Mouse (Mus musculus): ENCODE measurements around the gene Olfr1318. TPM values are rescaled to one million over a fixed set of nuclear protein-coding genes. Genes with fewer than 3 reads are reported as not detected.

Olfr1318 gene
- polyA plus RNA-seq (2014; fragmentation: Nextera tagmentation; extraction: Ambion mirVana): 0.12 and 0.23 TPM in 2 replicates

GRCm38 (mm10) chr2:112153898-112154297, at the start of gene Olfr1318:
Gene Olfr1318 (plus strand): TSS chr2:112154198.
- no peak for DNase-seq (ENCODE audit: low spot score)
- Histone ChIP-seq H3K36me3 (replicated peaks; ENCODE audit: control insufficient read depth, insufficient read depth) (no peaks in the 10 kb centered on the region), H3K4me2 (replicated peaks) (no peak within 1 kb of the TSS), H3K27ac (no peak within 1 kb of the TSS), H3K27me3 (ENCODE audit: control insufficient read depth, insufficient read depth, low read length) (no peaks in the 10 kb centered on the region), H3K4me1 (replicated peaks; ENCODE audit: control insufficient read depth, insufficient read depth, low read length) (no peaks in the 10 kb centered on the region), H3K9ac (no peak within 1 kb of the TSS), H3K4me3 (replicated peaks; ENCODE audit: low read length) (no peak within 1 kb of the TSS), H3K9me3 (ENCODE audit: control insufficient read depth, low read length) (no peaks in the 10 kb centered on the region)
- no peak for ATAC-seq (ENCODE audit: low FRiP score)

GRCm38 (mm10) chr2:112115340-112115739, 38.7 kb upstream of the Olfr1318 start, which contains the start of gene Olfr1315-ps1:
Gene Olfr1315-ps1 (minus strand): TSS chr2:112115440.
- Histone ChIP-seq H3K4me3 (replicated peaks; ENCODE audit: low read length) (no peak within 1 kb of the TSS), H3K36me3 (replicated peaks; ENCODE audit: control insufficient read depth, insufficient read depth) (no peaks in the 10 kb centered on the region), H3K27me3 (ENCODE audit: control insufficient read depth, insufficient read depth, low read length) (no peaks in the 10 kb centered on the region), H3K27ac (no peak within 1 kb of the TSS), H3K9ac (no peak within 1 kb of the TSS), H3K9me3 (ENCODE audit: control insufficient read depth, low read length) (no peaks in the 10 kb centered on the region), H3K4me2 (replicated peaks) (no peak within 1 kb of the TSS), H3K4me1 (replicated peaks; ENCODE audit: control insufficient read depth, insufficient read depth, low read length) (no peaks in the 10 kb centered on the region)
- ATAC-seq (ENCODE audit: low FRiP score): no peak
- WGBS: 86% methylated on average over 1 of the region's 1 CpGs
- DNase-seq (ENCODE audit: low spot score): no peak

- H3K9me3 ChIP-seq (ENCODE audit: control insufficient read depth, low read length): no peaks in the 10 kb centered on the region
- DNase-seq (ENCODE audit: low spot score) (no peak), ATAC-seq (ENCODE audit: low FRiP score) (no peak)
- H3K36me3 ChIP-seq (replicated peaks; ENCODE audit: control insufficient read depth, insufficient read depth): no peaks in the 10 kb centered on the region
- no peak within 1 kb of the TSS for H3K9ac ChIP-seq
- H3K27me3 ChIP-seq (ENCODE audit: control insufficient read depth, insufficient read depth, low read length): no peaks in the 10 kb centered on the region
- H3K4me2 ChIP-seq (replicated peaks): no peak within 1 kb of the TSS
- H3K4me1 ChIP-seq (replicated peaks; ENCODE audit: control insufficient read depth, insufficient read depth, low read length): no peaks in the 10 kb centered on the region
- H3K4me3 ChIP-seq (replicated peaks; ENCODE audit: low read length): no peak within 1 kb of the TSS
- no peak within 1 kb of the TSS for H3K27ac ChIP-seq
- WGBS: 92% methylated on average over 2 of the region's 2 CpGs
These were observed 19.1 kb upstream of the Olfr1318 start, which contains the start of gene Olfr1316 for GRCm38 (mm10) chr2:112134877-112135276. Gene Olfr1316 (minus strand): TSS chr2:112134977.

- Histone ChIP-seq H3K9ac (no peak within 1 kb of the TSS), H3K4me1 (replicated peaks; ENCODE audit: control insufficient read depth, insufficient read depth, low read length) (no peaks in the 10 kb centered on the region), H3K36me3 (replicated peaks; ENCODE audit: control insufficient read depth, insufficient read depth) (no peaks in the 10 kb centered on the region), H3K27ac (no peak within 1 kb of the TSS), H3K9me3 (ENCODE audit: control insufficient read depth, low read length) (no peaks in the 10 kb centered on the region), H3K27me3 (ENCODE audit: control insufficient read depth, insufficient read depth, low read length) (no peaks in the 10 kb centered on the region), H3K4me3 (replicated peaks; ENCODE audit: low read length) (no peak within 1 kb of the TSS), H3K4me2 (replicated peaks) (no peak within 1 kb of the TSS)
- DNase-seq (ENCODE audit: low spot score) (no peak), ATAC-seq (ENCODE audit: low FRiP score) (no peak)
- WGBS: 79% methylated on average over 2 of the region's 2 CpGs
These were observed 14.0 kb upstream of the Olfr1318 start, which contains the start of gene Olfr1317 for GRCm38 (mm10) chr2:112140029-112140428. Gene Olfr1317 (plus strand): TSS chr2:112140329.

- Histone ChIP-seq H3K4me1 (replicated peaks; ENCODE audit: control insufficient read depth, insufficient read depth, low read length) (no peaks in the 10 kb centered on the region), H3K4me2 (replicated peaks) (no peak overlapping the region), H3K4me3 (replicated peaks; ENCODE audit: low read length) (no peak overlapping the region), H3K9ac (no peak overlapping the region), H3K36me3 (replicated peaks; ENCODE audit: control insufficient read depth, insufficient read depth) (no peaks in the 10 kb centered on the region), H3K27me3 (ENCODE audit: control insufficient read depth, insufficient read depth, low read length) (no peaks in the 10 kb centered on the region), H3K27ac (no peak overlapping the region), H3K9me3 (ENCODE audit: control insufficient read depth, low read length) (no peaks in the 10 kb centered on the region)
- peak; percentile 62; the same call in 1 of the 2 replicates for ATAC-seq (ENCODE audit: low FRiP score)
- WGBS: 3% methylated on average over 2 of the region's 2 CpGs
- peak; percentile 81 for DNase-seq (ENCODE audit: low spot score)
These were observed 42.9 kb downstream of the Olfr1318 start for GRCm38 (mm10) chr2:112196859-112197258.

GRCm38 (mm10) chr2:112203056-112203455, 49.1 kb downstream of the Olfr1318 start:
- 67% methylated on average over 6 of the region's 6 CpGs for WGBS
- no peaks in the 10 kb centered on the region for H3K27me3 ChIP-seq (ENCODE audit: control insufficient read depth, insufficient read depth, low read length)
- no peak overlapping the region for H3K4me3 ChIP-seq (replicated peaks; ENCODE audit: low read length)
- ATAC-seq (ENCODE audit: low FRiP score) (peak; percentile 51; the same call in 1 of the 2 replicates), DNase-seq (ENCODE audit: low spot score) (peak; percentile 24)
- no peak overlapping the region for H3K4me2 ChIP-seq (replicated peaks)
- no peaks in the 10 kb centered on the region for H3K9me3 ChIP-seq (ENCODE audit: control insufficient read depth, low read length)
- H3K36me3 ChIP-seq (replicated peaks; ENCODE audit: control insufficient read depth, insufficient read depth): no peaks in the 10 kb centered on the region
- H3K9ac ChIP-seq: no peak overlapping the region
- no peak overlapping the region for H3K27ac ChIP-seq
- no peaks in the 10 kb centered on the region for H3K4me1 ChIP-seq (replicated peaks; ENCODE audit: control insufficient read depth, insufficient read depth, low read length)

Other genes with a start within 250 kb of the Olfr1318 start
- not detected in 2 replicates for gene Olfr1306, start 237.9 kb upstream of the Olfr1318 start, polyA plus RNA-seq (2014; fragmentation: Nextera tagmentation; extraction: Ambion mirVana)
- gene Olfr1307, start 204.8 kb upstream of the Olfr1318 start, polyA plus RNA-seq (2014; fragmentation: Nextera tagmentation; extraction: Ambion mirVana): not detected in 2 replicates
- gene Olfr1308, start 189.3 kb upstream of the Olfr1318 start, polyA plus RNA-seq (2014; fragmentation: Nextera tagmentation; extraction: Ambion mirVana): not detected in 2 replicates
- not detected in 2 replicates for gene Olfr1309, start 163.9 kb upstream of the Olfr1318 start, polyA plus RNA-seq (2014; fragmentation: Nextera tagmentation; extraction: Ambion mirVana)
- not detected in 2 replicates for gene Olfr1310, start 141.5 kb upstream of the Olfr1318 start, polyA plus RNA-seq (2014; fragmentation: Nextera tagmentation; extraction: Ambion mirVana)
- gene Olfr1311, start 129.8 kb upstream of the Olfr1318 start, polyA plus RNA-seq (2014; fragmentation: Nextera tagmentation; extraction: Ambion mirVana): not detected in 2 replicates
- gene Olfr1312, start 104.0 kb upstream of the Olfr1318 start, polyA plus RNA-seq (2014; fragmentation: Nextera tagmentation; extraction: Ambion mirVana): not detected in 2 replicates
- gene Olfr1313, start 76.4 kb upstream of the Olfr1318 start, polyA plus RNA-seq (2014; fragmentation: Nextera tagmentation; extraction: Ambion mirVana): not detected in 2 replicates
- not detected in 2 replicates for gene Olfr1314, start 57.4 kb upstream of the Olfr1318 start, polyA plus RNA-seq (2014; fragmentation: Nextera tagmentation; extraction: Ambion mirVana)
- gene Olfr1315-ps1, start 38.8 kb upstream of the Olfr1318 start, polyA plus RNA-seq (2014; fragmentation: Nextera tagmentation; extraction: Ambion mirVana): not detected in 2 replicates
- not detected in 2 replicates for gene Olfr1316, start 19.2 kb upstream of the Olfr1318 start, polyA plus RNA-seq (2014; fragmentation: Nextera tagmentation; extraction: Ambion mirVana)
- gene Olfr1317, start 13.9 kb upstream of the Olfr1318 start, polyA plus RNA-seq (2014; fragmentation: Nextera tagmentation; extraction: Ambion mirVana): not detected in 2 replicates
- gene Lpcat4, start 85.3 kb downstream of the Olfr1318 start, polyA plus RNA-seq (2014; fragmentation: Nextera tagmentation; extraction: Ambion mirVana): 22.0 and 23.1 TPM in 2 replicates
- not detected in 2 replicates for gene Nutm1, start 105.1 kb downstream of the Olfr1318 start, polyA plus RNA-seq (2014; fragmentation: Nextera tagmentation; extraction: Ambion mirVana)
- 169 and 177 TPM in 2 replicates for gene Nop10, start 107.7 kb downstream of the Olfr1318 start, polyA plus RNA-seq (2014; fragmentation: Nextera tagmentation; extraction: Ambion mirVana)
- 25.6 and 25.7 TPM in 2 replicates for gene Slc12a6, start 111.6 kb downstream of the Olfr1318 start, polyA plus RNA-seq (2014; fragmentation: Nextera tagmentation; extraction: Ambion mirVana)
- not detected in 2 replicates for gene Gm21985, start 112.1 kb downstream of the Olfr1318 start, polyA plus RNA-seq (2014; fragmentation: Nextera tagmentation; extraction: Ambion mirVana)
- gene Emc4, start 213.8 kb downstream of the Olfr1318 start, polyA plus RNA-seq (2014; fragmentation: Nextera tagmentation; extraction: Ambion mirVana): 176 and 190 TPM in 2 replicates
- gene Katnbl1, start 225.0 kb downstream of the Olfr1318 start, polyA plus RNA-seq (2014; fragmentation: Nextera tagmentation; extraction: Ambion mirVana): 36.2 and 42.7 TPM in 2 replicates

All from hindbrain, embryonic 14.5 days (tissue).